ENCODE assay signal across 9 mouse cellular contexts in the genomic region with DNA sequence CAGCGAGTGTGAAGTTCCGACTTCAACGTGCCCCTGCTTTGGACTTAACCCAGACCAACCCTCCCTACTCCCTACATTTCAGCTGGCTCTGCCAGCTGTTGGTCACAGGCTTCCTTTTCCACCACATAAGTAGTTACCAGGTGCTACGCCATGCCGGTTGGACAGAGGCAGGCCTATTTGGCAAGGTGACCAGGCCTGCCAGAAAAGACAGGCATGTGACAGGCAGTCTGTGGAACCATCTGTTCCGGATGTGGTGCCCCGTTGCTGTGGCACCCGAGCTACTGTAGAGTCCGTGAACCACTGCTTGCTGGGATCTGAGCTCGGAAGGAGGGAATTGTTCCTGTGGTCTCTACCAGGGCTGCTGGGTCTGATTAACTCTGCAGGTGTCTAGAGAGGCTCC. TPM values are rescaled to one million over a fixed set of nuclear protein-coding genes. Genes with fewer than 3 reads are reported as not detected.
DNase-seq lines count a peak whose midpoint lies in the region; ATAC-seq and TF ChIP-seq lines count a peak whose summit lies in the region.
"Had no signal": no experiment of that assay in that cellular context is flagged by ENCODE, and none has a peak within 500 bp of the region (broad histone marks: within the 10 kb centered on the region; RNA-seq: fewer than 3 reads in every experiment).

No protein-coding gene starts in this region.

- H3K4me1 ChIP-seq in kidney, embryonic 14.5 days (ENCODE audit: control insufficient read depth, insufficient read depth, low read length), result peaks cover 31% of the 10 kb centered on the region
- H3K4me1 ChIP-seq in bone marrow, adult 2 months (ENCODE audit: control insufficient read depth, insufficient read depth, low read length), result peaks cover 10% of the 10 kb centered on the region

- no peaks in the 10 kb centered on the region for H3K36me3 ChIP-seq in kidney, embryonic 14.5 days (ENCODE audit: control insufficient read depth, insufficient read depth, low read length)
- H3K36me3 ChIP-seq: limb, embryonic 15.5 days had no signal

- no peaks in the 10 kb centered on the region for H3K9me3 ChIP-seq in kidney, embryonic 14.5 days (ENCODE audit: control insufficient read depth, low read length)
- H3K9me3 ChIP-seq: limb, embryonic 15.5 days had no signal

- no peak for DNase-seq in kidney, postnatal 36 days
- peak; percentile 57 for DNase-seq in induced T-regulatory cell, adult 2 months (ENCODE audit: low read depth)
- DNase-seq in urinary bladder, postnatal 25 days (ENCODE audit: low spot score), result no peak
- no peak for DNase-seq in MN1 (ENCODE audit: low spot score)
- DNase-seq in right cerebral cortex, postnatal 14 days, result no peak

- no peak overlapping the region for H3K4me2 ChIP-seq in kidney, embryonic 14.5 days (replicated peaks; ENCODE audit: low read depth, low read length)
- H3K4me2 ChIP-seq: limb, embryonic 15.5 days had no signal

- no peak for ATAC-seq in kidney, embryonic 14.5 days (ENCODE audit: low FRiP score, low TSS enrichment)
- ATAC-seq in neutrophil, adult 5-6 weeks (ENCODE audit: extremely low read depth, insufficient number of reproducible peaks, low FRiP score, poor library complexity, severe bottlenecking), result peak; percentile 14; the same call in 1 of the 2 replicates

- TF ChIP-seq POLR2A in bone marrow, adult 2 months (IDR thresholded peaks at IDR 0.05; ENCODE audit: borderline replicate concordance, control insufficient read depth, low read depth, low read length), result no peak

- no peak for TF ChIP-seq CTCF in bone marrow, adult 2 months (IDR thresholded peaks at IDR 0.05; ENCODE audit: control insufficient read depth, insufficient read depth, low read length)

- H3K4me3 ChIP-seq in kidney, embryonic 14.5 days (ENCODE audit: low read length), result no peak overlapping the region
- H3K4me3 ChIP-seq in bone marrow, adult 2 months (replicated peaks; ENCODE audit: control insufficient read depth, low read depth, low read length), result no peak overlapping the region
- H3K4me3 ChIP-seq: limb, embryonic 15.5 days had no signal

- H3K27ac ChIP-seq in kidney, embryonic 14.5 days (ENCODE audit: low read depth, low read length), result no peak overlapping the region
- H3K27ac ChIP-seq in bone marrow, adult 2 months (ENCODE audit: control insufficient read depth, insufficient read depth, low read depth, low read length, poor library complexity), result peak overlapping the region; percentile 49

- H3K9ac ChIP-seq in kidney, embryonic 14.5 days (ENCODE audit: low read depth, low read length), result 0 out of 2 replicates have a peak overlapping the region, but pooled peaks have one; percentile 9
- H3K9ac ChIP-seq: limb, embryonic 15.5 days had no signal

- H3K27me3 ChIP-seq in kidney, embryonic 14.5 days (ENCODE audit: control insufficient read depth, insufficient read depth, low read length), result no peaks in the 10 kb centered on the region
- H3K27me3 ChIP-seq: limb, embryonic 15.5 days had no signal

- 89% methylated on average over 10 of the region's 10 CpGs for WGBS in kidney, embryonic 14.5 days
- 31% methylated on average over 10 of the region's 10 CpGs for WGBS in bone marrow, adult 2 months

RNA-seq across cellular contexts. Expression of a gene that starts 22.1 kb away (rescaled TPM):
- polyA plus RNA-seq in kidney, embryonic 14.5 days (2014; fragmentation: Nextera tagmentation; extraction: Ambion mirVana), result 1.8 and 2.1 TPM in 2 replicates
- polyA plus RNA-seq in bone marrow, adult 2 months (2011; ENCODE audit: insufficient read depth, insufficient read length, low replicate concordance, missing spikeins), result 2.0 TPM in 1 of 2 replicates, not detected in the other
- total RNA-seq in neutrophil, adult 5-6 weeks (2017), result 1.9 TPM in 1 of 2 replicates, not detected in the other

RNA-seq across cellular contexts. Expression of a gene that starts 31.7 kb away (rescaled TPM):
- polyA plus RNA-seq in kidney, embryonic 14.5 days (2014; fragmentation: Nextera tagmentation; extraction: Ambion mirVana), result 0.03 and 0.14 TPM in 2 replicates
- not detected in 2 replicates for polyA plus RNA-seq in bone marrow, adult 2 months (2011; ENCODE audit: insufficient read depth, insufficient read length, low replicate concordance, missing spikeins)
- 0.23 and 0.49 TPM in 2 replicates for total RNA-seq in neutrophil, adult 5-6 weeks (2017)

RNA-seq across cellular contexts. Expression of a gene that starts 31.7 kb away (rescaled TPM):
- 8.3 and 14.6 TPM in 2 replicates for polyA plus RNA-seq in kidney, embryonic 14.5 days (2014; fragmentation: Nextera tagmentation; extraction: Ambion mirVana)
- polyA plus RNA-seq in bone marrow, adult 2 months (2011; ENCODE audit: insufficient read depth, insufficient read length, low replicate concordance, missing spikeins), result 8.8 and 14.9 TPM in 2 replicates
- 74.8 and 79.2 TPM in 2 replicates for total RNA-seq in neutrophil, adult 5-6 weeks (2017)

RNA-seq across cellular contexts. Expression of a gene that starts 32.6 kb away (rescaled TPM):
- polyA plus RNA-seq in kidney, embryonic 14.5 days (2014; fragmentation: Nextera tagmentation; extraction: Ambion mirVana), result 117 and 131 TPM in 2 replicates
- 24.8 and 34.2 TPM in 2 replicates for polyA plus RNA-seq in bone marrow, adult 2 months (2011; ENCODE audit: insufficient read depth, insufficient read length, low replicate concordance, missing spikeins)
- total RNA-seq in neutrophil, adult 5-6 weeks (2017), result 117 and 147 TPM in 2 replicates

RNA-seq across cellular contexts. Expression of a gene that starts 50.1 kb away (rescaled TPM):
- 0.09 TPM in 1 of 2 replicates, not detected in the other for polyA plus RNA-seq in kidney, embryonic 14.5 days (2014; fragmentation: Nextera tagmentation; extraction: Ambion mirVana)
- not detected in 2 replicates for polyA plus RNA-seq in bone marrow, adult 2 months (2011; ENCODE audit: insufficient read depth, insufficient read length, low replicate concordance, missing spikeins)
- not detected in 2 replicates for total RNA-seq in neutrophil, adult 5-6 weeks (2017)
- polyA plus RNA-seq: limb, embryonic 15.5 days had no signal
